Mouse (Mus musculus): Measurements from ENCODE around the gene Spop.

DNA sequence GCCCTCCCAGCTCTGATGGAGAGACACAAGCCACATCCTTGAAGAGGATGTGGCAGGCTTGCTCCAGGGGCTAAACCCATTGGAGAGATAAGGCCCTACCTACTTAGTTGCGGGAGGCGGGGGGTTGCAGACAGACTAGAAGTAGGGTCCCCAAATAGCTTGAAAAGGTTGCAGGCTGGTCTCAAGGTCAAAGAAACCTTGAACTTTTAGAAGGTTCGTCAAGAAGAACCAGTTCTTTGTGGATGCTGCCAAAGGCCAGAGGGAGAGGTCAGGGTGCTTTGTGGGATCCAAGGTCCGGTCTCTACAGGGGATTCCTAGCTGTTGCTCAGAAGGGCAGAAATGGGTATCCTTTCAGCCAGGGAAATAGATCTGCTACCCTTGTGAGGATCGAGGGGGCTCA, 93.9 kb downstream of the Spop start:
- no peak for TF ChIP-seq POLR2A (IDR thresholded peaks at IDR 0.05; ENCODE audit: extremely low read depth, insufficient read depth, low read length)
- no peak for TF ChIP-seq CTCF (IDR thresholded peaks at IDR 0.05; ENCODE audit: low read depth, low read length)

Measured in liver, adult 2 months (tissue).